Mouse (Mus musculus) bone marrow macrophage, adult 2 months (primary cell): Measurements from ENCODE around the gene Ksr2. TPM values are rescaled to one million over a fixed set of nuclear protein-coding genes. Genes with fewer than 3 reads are reported as not detected.

ENCODE experiments used
- H3K27ac ChIP-seq: 2 replicates; pipeline ENCODE4 v1.5.1; 2012; ENCODE audit warnings: low read depth, low read length; ENCODE audit not compliant: insufficient read depth
- H3K4me1 ChIP-seq: 2 replicates; pipeline ENCODE4 v1.6.1; 2012; ENCODE audit warnings: low read length; ENCODE audit not compliant: control insufficient read depth, insufficient read depth
- H3K4me3 ChIP-seq: 2 replicates; pipeline ENCODE4 v1.5.1; 2012; ENCODE audit warnings: mild to moderate bottlenecking, low read length, moderate library complexity; ENCODE audit not compliant: insufficient read depth
- CTCF ChIP-seq: IDR thresholded peaks from 2 replicates; pipeline ENCODE4 v1.5.1; 2012; ENCODE audit warnings: low read depth, mild to moderate bottlenecking, low read length, moderate library complexity
- POLR2A ChIP-seq: IDR thresholded peaks from 2 replicates; pipeline ENCODE4 v1.6.1; 2012; ENCODE audit warnings: mild to moderate bottlenecking, low read depth, low read length, borderline replicate concordance
- polyA plus RNA-seq: library from polyadenylated mRNA; stranded (reverse); fragments of >200 nt; gene quantifications from 2 replicates; pipeline ENCODE4 v1.2.4, GENCODE M21; 2012; ENCODE audit not compliant: missing spikeins, insufficient read depth, insufficient read length

The Ksr2 gene
- polyA plus RNA-seq, 1 experiment, result 0.28 TPM

DNA sequence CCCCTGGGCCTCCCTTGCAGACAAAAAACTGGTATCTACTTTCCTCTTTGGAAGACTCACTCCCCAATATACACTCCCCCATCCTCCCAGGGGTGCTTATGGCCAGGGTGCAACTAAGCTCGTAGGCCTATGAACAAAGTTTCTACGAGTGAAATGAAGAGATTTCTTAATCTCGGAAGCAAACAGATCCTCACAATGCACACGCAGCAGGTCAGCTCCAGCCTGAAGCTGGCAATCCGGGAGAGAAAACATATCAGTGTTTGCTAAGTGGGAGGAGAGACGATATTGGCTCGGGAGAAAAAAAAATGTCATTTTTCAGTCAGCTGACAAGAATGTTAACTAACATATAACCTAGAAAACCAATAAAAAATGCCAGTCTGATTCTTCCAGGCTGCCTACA, 313.3 kb downstream of the Ksr2 start:
- TF ChIP-seq POLR2A (no peak), CTCF (no peak)
- no peaks in the 10 kb centered on the region for H3K4me1 ChIP-seq
- no peak overlapping the region for H3K27ac ChIP-seq
- no peak overlapping the region for H3K4me3 ChIP-seq

DNA sequence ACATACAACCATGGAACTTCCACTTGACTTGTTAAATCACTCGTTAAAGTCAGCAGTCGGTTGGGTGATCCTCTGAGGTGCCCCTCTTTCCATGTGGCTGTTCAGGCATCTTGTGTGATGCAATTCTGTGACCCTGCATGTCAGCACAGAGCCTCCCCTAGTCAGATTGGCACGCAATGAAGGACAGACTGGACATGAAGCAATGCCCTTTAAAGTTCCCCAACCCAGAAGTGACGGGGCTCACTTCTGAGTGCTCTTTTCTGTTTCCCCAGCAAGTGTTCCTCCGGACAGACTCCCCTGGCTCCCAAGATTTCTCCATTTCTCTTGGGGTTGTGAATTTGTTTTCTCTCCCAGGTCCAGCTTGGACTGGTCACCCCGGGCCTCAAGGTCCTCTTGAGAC, 317.5 kb downstream of the Ksr2 start:
- Histone ChIP-seq H3K4me1 (no peaks in the 10 kb centered on the region), H3K4me3 (no peak overlapping the region), H3K27ac (no peak overlapping the region)
- TF ChIP-seq POLR2A (no peak), CTCF (no peak)

GRCm38 (mm10) chr5:117744654-117745178, 330.9 kb downstream of the Ksr2 start:
- H3K27ac ChIP-seq, result no peak overlapping the region
- no peaks in the 10 kb centered on the region for H3K4me1 ChIP-seq
- no peak for TF ChIP-seq CTCF
- no peak overlapping the region for H3K4me3 ChIP-seq

DNA sequence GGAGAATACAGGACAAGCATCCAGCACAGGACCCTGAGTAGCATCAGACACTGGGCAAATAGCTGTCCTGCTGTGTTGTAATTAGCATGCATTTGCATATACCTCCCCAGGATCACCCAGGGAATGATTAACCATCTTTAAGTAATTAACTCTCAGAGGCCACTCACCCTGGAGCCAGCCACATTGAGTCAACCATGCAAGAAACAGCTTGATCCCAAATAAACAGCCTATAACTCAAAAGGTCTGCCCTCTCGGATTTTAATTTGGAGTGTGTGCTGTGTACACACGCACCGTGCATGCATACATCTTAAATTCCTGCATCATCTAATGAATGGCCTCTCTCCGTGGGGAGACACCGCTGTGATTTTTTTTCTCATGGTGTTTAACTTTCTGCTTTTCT, 335.6 kb downstream of the Ksr2 start:
- Histone ChIP-seq H3K4me3 (no peak overlapping the region), H3K27ac (no peak overlapping the region), H3K4me1 (no peaks in the 10 kb centered on the region)
- no peak for TF ChIP-seq POLR2A
- TF ChIP-seq CTCF, result no peak

DNA sequence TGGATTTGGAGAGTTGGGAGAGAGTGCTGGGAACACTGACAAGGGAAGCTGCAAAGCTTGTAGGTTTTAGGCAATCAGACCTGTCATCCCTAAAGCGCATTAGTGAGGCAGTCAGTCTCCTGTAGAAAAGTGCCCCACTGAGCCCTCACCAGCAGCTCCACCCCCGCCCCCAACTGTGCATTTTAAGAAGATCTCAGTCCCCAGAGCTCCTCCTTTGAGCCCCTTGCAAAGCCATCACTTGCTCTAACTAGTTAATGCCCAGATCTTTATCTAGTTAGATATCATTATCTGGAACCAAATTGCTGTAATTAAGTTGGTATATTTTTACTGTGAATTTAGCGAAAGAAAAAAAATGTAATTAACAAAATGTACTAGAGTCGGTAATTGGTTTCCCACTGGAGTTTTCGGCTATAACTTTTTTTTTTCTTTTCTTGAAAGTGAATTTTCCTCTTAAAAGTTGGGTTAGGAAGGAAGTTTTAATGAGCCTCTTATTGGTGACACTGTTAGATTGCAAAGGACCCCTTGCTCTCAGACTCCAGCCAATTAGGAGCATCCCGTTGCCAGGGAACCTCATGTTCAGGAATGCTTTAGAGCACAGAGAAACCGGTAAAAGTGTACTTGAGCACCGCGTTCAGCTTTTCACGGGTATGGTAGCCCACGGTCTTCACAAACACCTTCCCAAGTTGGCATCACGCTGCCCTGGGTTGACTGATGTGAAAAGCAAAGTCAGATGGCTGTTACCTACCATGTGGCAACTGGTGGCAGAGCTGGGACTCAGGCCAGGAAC, 344.1 kb downstream of the Ksr2 start:
- no peak for TF ChIP-seq POLR2A
- no peak for TF ChIP-seq CTCF
- Histone ChIP-seq H3K4me3 (no peak overlapping the region), H3K27ac (no peak overlapping the region), H3K4me1 (no peaks in the 10 kb centered on the region)

GRCm38 (mm10) chr5:117761181-117761832, 347.5 kb downstream of the Ksr2 start:
- Histone ChIP-seq H3K4me3 (no peak overlapping the region), H3K27ac (no peak overlapping the region)
- TF ChIP-seq POLR2A (no peak), CTCF (no peak)

GRCm38 (mm10) chr5:117764496-117764895, 350.7 kb downstream of the Ksr2 start:
- H3K27ac ChIP-seq, result no peak overlapping the region
- TF ChIP-seq CTCF (no peak), POLR2A (no peak)
- no peak overlapping the region for H3K4me3 ChIP-seq
- H3K4me1 ChIP-seq, result no peaks in the 10 kb centered on the region

More at GRCm38 (mm10) chr5:117761181-117761832, 347.5 kb downstream of the Ksr2 start:
- no peaks in the 10 kb centered on the region for H3K4me1 ChIP-seq

DNA sequence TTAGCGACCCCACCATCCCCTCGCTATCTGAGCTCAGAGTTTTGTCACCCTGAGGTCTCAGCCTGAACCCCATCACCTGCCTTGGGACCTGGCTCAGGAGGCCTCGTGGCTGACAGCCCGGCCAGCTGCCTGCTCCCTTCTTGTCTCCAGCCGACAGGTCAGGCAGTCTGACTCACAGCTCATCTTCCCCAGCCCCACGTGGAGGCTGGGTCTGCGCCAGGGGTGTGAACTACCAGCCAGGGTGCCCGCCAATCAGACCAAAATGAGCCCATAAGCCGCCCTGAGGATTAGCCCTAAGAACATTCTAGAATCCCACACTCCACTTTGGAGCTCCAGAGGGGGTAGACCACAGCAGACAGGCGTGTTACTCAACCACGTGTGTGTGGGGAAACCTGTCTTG, 365.4 kb downstream of the Ksr2 start:
- Histone ChIP-seq H3K4me3 (no peak overlapping the region), H3K4me1 (no peaks in the 10 kb centered on the region), H3K27ac (no peak overlapping the region)
- TF ChIP-seq POLR2A, result no peak
- TF ChIP-seq CTCF, result no peak

GRCm38 (mm10) chr5:117780681-117781080, 366.9 kb downstream of the Ksr2 start, which contains the start of gene Nos1:
TSS of gene Nos1 (plus strand) at chr5:117781032.
- Histone ChIP-seq H3K27ac (no peak within 1 kb of the TSS), H3K4me1 (no peaks in the 10 kb centered on the region), H3K4me3 (no peak within 1 kb of the TSS)
- TF ChIP-seq POLR2A (no peak), CTCF (no peak)

- no peak overlapping the region for H3K4me3 ChIP-seq
- no peak overlapping the region for H3K27ac ChIP-seq
- TF ChIP-seq CTCF, result no peak
- H3K4me1 ChIP-seq, result no peaks in the 10 kb centered on the region
These were observed 367.4 kb downstream of the Ksr2 start for GRCm38 (mm10) chr5:117781178-117781577.

GRCm38 (mm10) chr5:117790071-117790470, 376.3 kb downstream of the Ksr2 start:
- H3K4me3 ChIP-seq, result no peak overlapping the region
- H3K27ac ChIP-seq, result no peak overlapping the region
- no peaks in the 10 kb centered on the region for H3K4me1 ChIP-seq
- TF ChIP-seq POLR2A (no peak), CTCF (no peak)
